ENCODE assay signal across 17 mouse cellular contexts in the genomic region with DNA sequence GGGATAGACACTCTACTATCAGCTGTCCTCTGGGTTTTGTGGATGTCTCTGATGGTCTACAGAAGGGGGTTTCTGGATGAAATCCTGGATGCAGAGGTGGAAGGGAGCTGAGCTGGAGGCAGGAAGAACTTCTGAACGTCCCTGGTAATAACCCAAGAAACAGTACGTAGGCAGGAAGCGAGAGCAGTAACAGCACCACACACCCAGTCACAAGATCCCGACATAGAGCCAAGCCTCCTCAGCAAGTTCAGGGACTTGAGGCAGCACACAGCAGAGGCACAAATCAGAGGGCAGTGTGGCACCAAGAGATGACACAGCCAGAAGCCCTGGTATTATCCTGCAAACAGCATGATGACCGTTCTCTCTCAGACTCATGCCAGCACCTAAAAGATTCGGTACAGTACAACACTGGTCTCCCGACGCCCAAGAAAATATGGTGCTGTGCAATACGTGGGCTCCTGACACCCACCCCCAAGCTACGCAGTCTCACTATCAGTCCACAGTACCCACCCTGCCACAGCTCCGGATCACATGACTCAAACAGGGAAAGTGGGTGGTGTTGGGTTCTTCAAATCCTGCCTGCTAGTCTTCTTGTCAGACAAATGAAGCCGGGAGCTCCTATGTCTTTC. TPM values are rescaled to one million over a fixed set of nuclear protein-coding genes. Genes with fewer than 3 reads are reported as not detected.
A peak's percentile ranks its signal among the peaks of the same experiment; 100 is the strongest.
DNase-seq lines count a peak whose midpoint lies in the region; ATAC-seq and TF ChIP-seq lines count a peak whose summit lies in the region.
"Had no signal": no experiment of that assay in that cellular context is flagged by ENCODE, and none has a peak within 500 bp of the region (broad histone marks: within the 10 kb centered on the region; RNA-seq: fewer than 3 reads in every experiment).

No protein-coding gene starts in this region.

- intact Hi-C loops in heart, postnatal 36 days (cut with DNase I) = no loop called here
- intact Hi-C loops in left cerebral cortex, postnatal 25 days (cut with DNase I) = no loop called here

- no peak overlapping the region for H3K4me3 ChIP-seq in heart, embryonic 10.5 days
- H3K4me3 ChIP-seq in lung, adult 2 months (replicated peaks; ENCODE audit: extremely low read depth, low read depth, low read length) = no peak overlapping the region
- H3K4me3 ChIP-seq: limb, embryonic 15.5 days; lung, embryonic 15.5 days; myocyte; stomach, embryonic 15.5 days had no signal

- H3K27ac ChIP-seq in heart, embryonic 10.5 days = peak overlapping the region; percentile 23; the same call in 1 of the 2 replicates
- H3K27ac ChIP-seq: hindbrain, postnatal 0 days; limb, embryonic 15.5 days; lung, embryonic 15.5 days; stomach, embryonic 15.5 days had no signal

- H3K36me3 ChIP-seq in heart, embryonic 10.5 days = 0 out of 2 replicates have a peak, but pooled peaks cover 5% of the 10 kb centered on the region
- H3K36me3 ChIP-seq: limb, embryonic 15.5 days; lung, embryonic 15.5 days; stomach, embryonic 15.5 days had no signal

- ATAC-seq in frontal cortex, adult (ENCODE audit: low TSS enrichment) = peak; percentile 58
- ATAC-seq in CD4-positive, CD25-positive, alpha-beta regulatory T cell, adult 4 months = no peak
- ATAC-seq: hindbrain, postnatal 0 days had no signal

- no peak for TF ChIP-seq POLR2A in lung, adult 2 months (IDR thresholded peaks at IDR 0.05; ENCODE audit: borderline replicate concordance, extremely low read depth, low read depth, low read length)

- H3K4me1 ChIP-seq in heart, embryonic 10.5 days = peaks cover 37% of the 10 kb centered on the region
- H3K4me1 ChIP-seq in lung, adult 2 months (ENCODE audit: control insufficient read depth, insufficient read depth, low read length) = peaks cover 2% of the 10 kb centered on the region; the same call in 1 of the 2 replicates
- H3K4me1 ChIP-seq: stomach, embryonic 15.5 days had no signal

- no peaks in the 10 kb centered on the region for H3K27me3 ChIP-seq in heart, embryonic 10.5 days (ENCODE audit: insufficient read depth, poor library complexity, severe bottlenecking)
- H3K27me3 ChIP-seq: limb, embryonic 15.5 days; lung, embryonic 15.5 days; stomach, embryonic 15.5 days had no signal

- no peaks in the 10 kb centered on the region for H3K9me3 ChIP-seq in heart, embryonic 10.5 days
- H3K9me3 ChIP-seq: limb, embryonic 15.5 days; lung, embryonic 15.5 days; stomach, embryonic 15.5 days had no signal

- DNase-seq in frontal cortex, postnatal 10 days (ENCODE audit: low spot score in 2 of 2) = no peak
- no peak for DNase-seq in heart, embryonic 10.5 days (ENCODE audit: low spot score)
- no peak for DNase-seq in heart, postnatal 36 days
- DNase-seq in lung, postnatal 36 days = peak; percentile 23
- no peak for DNase-seq in lung, adult 2 months
- peak; percentile 55 to 87 for DNase-seq in left cerebral cortex, postnatal 25 days (ENCODE audit: low spot score in 2 of 2)
- DNase-seq: cerebellum, adult 11-12 months; gastrocnemius, postnatal 36 days; kidney, adult 9 months; thymus, postnatal 36 days had no signal

- 68% methylated on average over 12 of the region's 12 CpGs for WGBS in heart, embryonic 10.5 days
- WGBS in lung, adult 2 months = 69% methylated on average over 12 of the region's 12 CpGs

- no peak for TF ChIP-seq CTCF in lung, adult 2 months (IDR thresholded peaks at IDR 0.05; ENCODE audit: insufficient read depth, low read length)

RNA-seq across cellular contexts. Expression of gene Klhl3, which starts 40.0 kb away (rescaled TPM):
- 2.5 and 3.4 TPM in 2 replicates for polyA plus RNA-seq in heart, embryonic 10.5 days (2016; fragmentation: Nextera tagmentation; extraction: Ambion mirVana)
- 1 to 10 TPM; 1.7 to 2.5 TPM for total RNA-seq in heart, postnatal 36 days (2021)
- 1.8 TPM in 2 replicates for polyA plus RNA-seq in lung, adult 2 months (2012; rRNA removed)
- total RNA-seq in left cerebral cortex, postnatal 25 days (2021) = 10 to 100 TPM; 33.3 to 37.3 TPM
- polyA plus RNA-seq in CD4-positive, CD25-positive, alpha-beta regulatory T cell, adult 4 months (2017; shearing (Covaris generic)) = 10 to 100 TPM; 14.8 to 18.4 TPM

RNA-seq across cellular contexts. Expression of gene Hnrnpa0, which starts 55.0 kb away (rescaled TPM):
- polyA plus RNA-seq in heart, embryonic 10.5 days (2016; fragmentation: Nextera tagmentation; extraction: Ambion mirVana) = 14.0 and 16.6 TPM in 2 replicates
- 10 to 100 TPM; 62.0 to 76.3 TPM for total RNA-seq in heart, postnatal 36 days (2021)
- polyA plus RNA-seq in lung, adult 2 months (2012; rRNA removed) = 57.5 and 84.1 TPM in 2 replicates
- 100 to 1,000 TPM; 112 to 119 TPM for total RNA-seq in left cerebral cortex, postnatal 25 days (2021)
- 10 to 100 TPM; 17.1 to 27.4 TPM for polyA plus RNA-seq in CD4-positive, CD25-positive, alpha-beta regulatory T cell, adult 4 months (2017; shearing (Covaris generic))

Comparison
In these comparisons a context has a peak if more than half of its experiments do, and no peak if none do; other contexts are left out.
1. DNase-seq: peak in lung, postnatal 36 days (single experiment) and left cerebral cortex, postnatal 25 days (2 of 2); none in frontal cortex, postnatal 10 days (0 of 2), heart, embryonic 10.5 days (single experiment), heart, postnatal 36 days (0 of 2) and lung, adult 2 months (single experiment).